Comparison of ENCODE assay signal across 12 mouse cellular contexts in the genomic region with DNA sequence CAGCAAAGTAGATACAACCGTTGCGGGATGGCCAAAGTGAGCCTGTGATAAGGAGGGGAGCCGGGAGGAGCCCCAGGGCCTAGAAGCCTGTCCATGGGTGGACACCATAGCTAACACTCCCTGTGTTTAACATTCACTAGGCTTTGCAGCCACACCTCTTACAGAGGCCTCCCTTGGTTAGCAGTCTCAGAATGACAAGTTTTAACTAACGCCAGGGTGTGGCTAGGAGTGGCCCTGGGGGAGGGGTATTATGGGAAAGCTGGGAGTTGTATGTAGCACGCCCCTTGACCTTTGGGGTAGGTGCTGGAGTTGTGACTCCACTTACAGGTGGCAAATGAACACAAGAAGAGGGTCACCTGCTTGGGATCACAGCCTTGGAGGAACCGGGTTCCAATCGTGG. TPM values are rescaled to one million over a fixed set of nuclear protein-coding genes. Genes with fewer than 3 reads are reported as not detected.
DNase-seq lines count a peak whose midpoint lies in the region; ATAC-seq lines count a peak whose summit lies in the region.
"Had no signal": no experiment of that assay in that cellular context is flagged by ENCODE, and none has a peak within 500 bp of the region (broad histone marks: within the 10 kb centered on the region; RNA-seq: fewer than 3 reads in every experiment).

No protein-coding gene starts in this region.

- peak; percentile 27; the same call in 1 of the 2 replicates for ATAC-seq in kidney, embryonic 15.5 days (replicated peaks; ENCODE audit: low FRiP score)
- ATAC-seq in intestine, embryonic 16.5 days = peak; percentile 87
- no peak for ATAC-seq in cerebellum, adult (ENCODE audit: insufficient number of reproducible peaks, low FRiP score, low TSS enrichment)

- H3K4me3 ChIP-seq in kidney, embryonic 15.5 days (replicated peaks) = peak overlapping the region; percentile 16; the same call in 1 of the 2 replicates
- no peak overlapping the region for H3K4me3 ChIP-seq in intestine, embryonic 16.5 days (ENCODE audit: low read length)
- H3K4me3 ChIP-seq: liver, embryonic 15.5 days; midbrain, embryonic 12.5 days; neural tube, embryonic 12.5 days had no signal

- H3K27ac ChIP-seq in kidney, embryonic 15.5 days = no peak overlapping the region
- no peak overlapping the region for H3K27ac ChIP-seq in intestine, embryonic 16.5 days (ENCODE audit: low read length)
- H3K27ac ChIP-seq: liver, embryonic 15.5 days; midbrain, embryonic 12.5 days; neural tube, embryonic 12.5 days had no signal

- H3K4me2 ChIP-seq in kidney, embryonic 15.5 days = peak overlapping the region; percentile 38
- H3K4me2 ChIP-seq in intestine, embryonic 16.5 days (ENCODE audit: low read depth, low read length) = no peak overlapping the region
- H3K4me2 ChIP-seq: heart, embryonic 11.5 days; liver, embryonic 15.5 days; midbrain, embryonic 12.5 days; neural tube, embryonic 12.5 days had no signal

- WGBS in kidney, embryonic 15.5 days = 80% methylated on average over 7 of the region's 7 CpGs
- WGBS in intestine, embryonic 16.5 days = 63% methylated on average over 7 of the region's 7 CpGs

- no peaks in the 10 kb centered on the region for H3K27me3 ChIP-seq in kidney, embryonic 15.5 days
- H3K27me3 ChIP-seq in intestine, embryonic 16.5 days (replicated peaks; ENCODE audit: control insufficient read depth, insufficient read depth, low read length) = no peaks in the 10 kb centered on the region
- H3K27me3 ChIP-seq: liver, embryonic 15.5 days; midbrain, embryonic 12.5 days; neural tube, embryonic 12.5 days had no signal

- H3K4me1 ChIP-seq in kidney, embryonic 15.5 days = peaks cover 16% of the 10 kb centered on the region
- H3K4me1 ChIP-seq in intestine, embryonic 16.5 days (ENCODE audit: control insufficient read depth, insufficient read depth, low read length) = peaks cover 8% of the 10 kb centered on the region
- H3K4me1 ChIP-seq: midbrain, embryonic 12.5 days; neural tube, embryonic 12.5 days had no signal

- H3K36me3 ChIP-seq in kidney, embryonic 15.5 days = peaks cover 30% of the 10 kb centered on the region
- peaks cover 13% of the 10 kb centered on the region for H3K36me3 ChIP-seq in intestine, embryonic 16.5 days (ENCODE audit: control insufficient read depth, insufficient read depth, low read length)

- no peaks in the 10 kb centered on the region for H3K9me3 ChIP-seq in kidney, embryonic 15.5 days (replicated peaks)
- no peaks in the 10 kb centered on the region for H3K9me3 ChIP-seq in intestine, embryonic 16.5 days (ENCODE audit: control insufficient read depth, low read length)
- H3K9me3 ChIP-seq: G1E; liver, embryonic 15.5 days; midbrain, embryonic 12.5 days; neural tube, embryonic 12.5 days had no signal

- no peak overlapping the region for H3K9ac ChIP-seq in kidney, embryonic 15.5 days
- H3K9ac ChIP-seq in intestine, embryonic 16.5 days (ENCODE audit: low read depth, low read length) = no peak overlapping the region
- H3K9ac ChIP-seq: liver, embryonic 15.5 days; midbrain, embryonic 12.5 days; neural tube, embryonic 12.5 days had no signal

- DNase-seq in kidney, adult 18-20 months = no peak
- DNase-seq in thymus, postnatal 25 days = peak; percentile 8
- no peak for DNase-seq in thymus, postnatal 10 days (ENCODE audit: low spot score in 2 of 2)
- DNase-seq in urinary bladder, postnatal 14 days (ENCODE audit: low spot score) = no peak

RNA-seq across cellular contexts. Expression of a gene that starts 0.8 kb away (rescaled TPM):
- polyA plus RNA-seq in kidney, embryonic 15.5 days (2015; fragmentation: Nextera tagmentation; extraction: Ambion mirVana) = 2.3 and 2.5 TPM in 2 replicates
- 1.2 and 1.6 TPM in 2 replicates for polyA plus RNA-seq in intestine, embryonic 16.5 days (2015; fragmentation: Nextera tagmentation; extraction: Ambion mirVana)
- polyA plus RNA-seq: G1E had no signal

RNA-seq across cellular contexts. Expression of a gene that starts 27.9 kb away (rescaled TPM):
- polyA plus RNA-seq in kidney, embryonic 15.5 days (2015; fragmentation: Nextera tagmentation; extraction: Ambion mirVana) = 21.1 and 21.3 TPM in 2 replicates
- 10.5 and 11.3 TPM in 2 replicates for polyA plus RNA-seq in intestine, embryonic 16.5 days (2015; fragmentation: Nextera tagmentation; extraction: Ambion mirVana)
